Mouse (Mus musculus) cortical plate, adult 2 months (tissue): Measurements from ENCODE around the gene Baz1a.

Experiments used
- CTCF ChIP-seq: fragments of 200-500 bp; IDR thresholded peaks from 2 replicates; pipeline ENCODE4 v1.5.1; 2011; ENCODE audit warnings: mild to moderate bottlenecking, control low read depth, low read length; ENCODE audit not compliant: insufficient read depth; ENCODE audit errors: extremely low read depth
- POLR2A ChIP-seq: fragments of 200-500 bp; IDR thresholded peaks from 2 replicates; pipeline ENCODE4 v1.6.1; 2011; ENCODE audit warnings: mild to moderate bottlenecking, low read length, control low read depth; ENCODE audit not compliant: insufficient read depth; ENCODE audit errors: extremely low read depth

- TF ChIP-seq CTCF, result no peak
- TF ChIP-seq POLR2A, result no peak
These were observed 18.2 kb downstream of the Baz1a start for GRCm38 (mm10) chr12:54995965-54996364.
